Mouse (Mus musculus) thymus, adult 2 months (tissue): ENCODE measurements around the gene Slc2a13. TPM values are rescaled to one million over a fixed set of nuclear protein-coding genes. Genes with fewer than 3 reads are reported as not detected.

ENCODE experiments used
- DNase-seq: peaks from one replicate; pipeline ENCODE4 v3.0.0; 2021
- H3K27ac ChIP-seq: fragments of 200-500 bp; 2 replicates; pipeline ENCODE4 v1.5.1; 2012; ENCODE audit warnings: low read length, control low read depth; ENCODE audit not compliant: control insufficient read depth, insufficient read depth
- H3K27me3 ChIP-seq: fragments of 200-500 bp; 2 replicates; pipeline ENCODE4 v1.6.1; 2012; ENCODE audit warnings: mild to moderate bottlenecking, low read length, moderate library complexity, mixed read lengths; ENCODE audit not compliant: control insufficient read depth, insufficient read depth
- H3K36me3 ChIP-seq: fragments of 200-500 bp; 2 replicates; pipeline ENCODE4 v1.6.1; 2012; ENCODE audit warnings: mild to moderate bottlenecking, low read length, moderate library complexity; ENCODE audit not compliant: control insufficient read depth, insufficient read depth
- H3K4me1 ChIP-seq: fragments of 200-500 bp; replicated peaks from 2 replicates; pipeline ENCODE4 v1.6.1; 2012; ENCODE audit warnings: low read length; ENCODE audit not compliant: control insufficient read depth, insufficient read depth
- H3K4me3 ChIP-seq: fragments of 200-500 bp; 2 replicates; pipeline ENCODE4 v1.5.1; 2012; ENCODE audit warnings: mild to moderate bottlenecking, low read length, control low read depth, moderate library complexity; ENCODE audit not compliant: control insufficient read depth, insufficient read depth
- CTCF ChIP-seq: fragments of 200-500 bp; IDR thresholded peaks from 2 replicates; pipeline ENCODE4 v1.5.1; 2012; ENCODE audit warnings: mild to moderate bottlenecking, control low read depth, low read length, moderate library complexity, borderline replicate concordance; ENCODE audit not compliant: control insufficient read depth, poor library complexity, insufficient read depth; ENCODE audit errors: extremely low read depth
- POLR2A ChIP-seq: fragments of 200-500 bp; IDR thresholded peaks from 2 replicates; pipeline ENCODE4 v1.6.1; 2012; ENCODE audit warnings: mild to moderate bottlenecking, low read length, control low read depth, moderate library complexity; ENCODE audit not compliant: control insufficient read depth, poor library complexity, insufficient read depth; ENCODE audit errors: extremely low read depth
- WGBS: fragments of 180-500 bp; shearing (Covaris S2); methylation state at CpG from one replicate; pipeline ENCODE4 v1.1.7; 2018; 5-methylcytosine and 5-hydroxymethylcytosine counted together
- polyA plus RNA-seq: library from polyadenylated mRNA; depleted of rRNA; stranded (reverse); fragments of >200 nt; gene quantifications from 2 replicates; pipeline ENCODE4 v1.2.3, GENCODE M21; 2012; rRNA removed

Slc2a13 gene
- polyA plus RNA-seq, 1 experiment, result 0.42 TPM

- TF ChIP-seq POLR2A (no peak), CTCF (no peak)
- H3K4me3 ChIP-seq, result no peak overlapping the region
- 62% methylated on average over 6 of the region's 6 CpGs for WGBS
- no peak for DNase-seq
- no peaks in the 10 kb centered on the region for H3K4me1 ChIP-seq
- no peaks in the 10 kb centered on the region for H3K36me3 ChIP-seq
- no peaks in the 10 kb centered on the region for H3K27me3 ChIP-seq
- no peak overlapping the region for H3K27ac ChIP-seq
Observed at GRCm38 (mm10) chr15:91250815-91251214, 322.2 kb downstream of the Slc2a13 start.

GRCm38 (mm10) chr15:91240683-91241335 lies 332.3 kb downstream of the Slc2a13 start:
- H3K27ac ChIP-seq, result no peak overlapping the region
- H3K27me3 ChIP-seq, result no peaks in the 10 kb centered on the region
- H3K36me3 ChIP-seq, result no peaks in the 10 kb centered on the region
- DNase-seq, result no peak
- no peak overlapping the region for H3K4me3 ChIP-seq
- TF ChIP-seq POLR2A, result no peak
- TF ChIP-seq CTCF, result no peak
- no peaks in the 10 kb centered on the region for H3K4me1 ChIP-seq
- 90% methylated on average over 3 of the region's 3 CpGs for WGBS

- Histone ChIP-seq H3K27me3 (no peaks in the 10 kb centered on the region), H3K4me1 (no peaks in the 10 kb centered on the region), H3K4me3 (no peak overlapping the region), H3K36me3 (no peaks in the 10 kb centered on the region), H3K27ac (no peak overlapping the region)
- DNase-seq, result no peak
- WGBS, result 17% methylated on average over 5 of the region's 5 CpGs
- no peak for TF ChIP-seq CTCF
- TF ChIP-seq POLR2A, result no peak
Observed at GRCm38 (mm10) chr15:91237294-91237693, 335.8 kb downstream of the Slc2a13 start.

Other genes starting within 250 kb of the Slc2a13 start
- 1.0 and 1.4 TPM in 2 replicates for gene Lrrk2, start 99.9 kb upstream of the Slc2a13 start, polyA plus RNA-seq